Mouse (Mus musculus): ENCODE measurements around the gene Depdc1b. TPM values are rescaled to one million over a fixed set of nuclear protein-coding genes. Genes with fewer than 3 reads are reported as not detected.

Depdc1b gene
- total RNA-seq, 2 experiments from 2014 or later: 0.57 to 1.2 TPM

GRCm38 (mm10) chr13:108339907-108340596 lies 23.9 kb downstream of the Depdc1b start:
- DNase-seq (ENCODE audit: low spot score in 2 of 2): no peak
- intact Hi-C loops (cut with DNase I): no loop called here

GRCm38 (mm10) chr13:108341585-108341984 lies 25.5 kb downstream of the Depdc1b start:
- intact Hi-C loops (cut with DNase I): no loop called here
- no peak for DNase-seq (ENCODE audit: low spot score in 2 of 2)

- intact Hi-C loops (cut with DNase I): loop anchor here (2.0 kb wide), 1 partner anchor 867 kb away; no protein-coding TSS in a partner anchor
- no peak for DNase-seq (ENCODE audit: low spot score in 2 of 2)
Measured at GRCm38 (mm10) chr13:108345756-108346155, 29.6 kb downstream of the Depdc1b start.

GRCm38 (mm10) chr13:108347016-108347415 lies 30.9 kb downstream of the Depdc1b start:
- intact Hi-C loops (cut with DNase I): loop anchor here (2.0 kb wide), 1 partner anchor 866 kb away; no protein-coding TSS in a partner anchor
- peak; percentile 36 to 55 for DNase-seq (ENCODE audit: low spot score in 2 of 2)

DNA sequence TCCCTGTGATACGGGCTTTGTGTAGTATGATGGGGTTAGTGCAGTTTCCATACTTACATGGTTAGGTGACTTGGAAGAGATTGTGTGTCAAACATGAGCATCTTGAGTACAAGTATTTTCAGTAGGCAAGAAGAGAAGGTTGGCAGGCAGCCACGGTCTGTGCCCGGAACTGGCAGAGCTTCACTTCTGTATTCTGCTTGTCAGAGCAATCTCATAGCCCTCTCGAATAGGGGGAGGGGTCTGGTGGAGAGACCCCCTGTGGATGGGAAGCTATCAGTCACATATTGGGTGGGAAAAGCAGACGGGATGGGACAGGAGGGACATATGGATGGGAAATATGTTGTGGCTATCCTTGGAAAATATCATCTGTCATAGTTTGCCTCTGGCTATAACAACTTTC lies 33.5 kb downstream of the Depdc1b start:
- intact Hi-C loops (cut with DNase I): no loop called here
- peak; percentile 55 to 64 for DNase-seq (ENCODE audit: low spot score in 2 of 2)

- intact Hi-C loops (cut with DNase I): no loop called here
- DNase-seq (ENCODE audit: low spot score in 2 of 2): no peak
Measured at GRCm38 (mm10) chr13:108353781-108354180, 37.6 kb downstream of the Depdc1b start.

DNA sequence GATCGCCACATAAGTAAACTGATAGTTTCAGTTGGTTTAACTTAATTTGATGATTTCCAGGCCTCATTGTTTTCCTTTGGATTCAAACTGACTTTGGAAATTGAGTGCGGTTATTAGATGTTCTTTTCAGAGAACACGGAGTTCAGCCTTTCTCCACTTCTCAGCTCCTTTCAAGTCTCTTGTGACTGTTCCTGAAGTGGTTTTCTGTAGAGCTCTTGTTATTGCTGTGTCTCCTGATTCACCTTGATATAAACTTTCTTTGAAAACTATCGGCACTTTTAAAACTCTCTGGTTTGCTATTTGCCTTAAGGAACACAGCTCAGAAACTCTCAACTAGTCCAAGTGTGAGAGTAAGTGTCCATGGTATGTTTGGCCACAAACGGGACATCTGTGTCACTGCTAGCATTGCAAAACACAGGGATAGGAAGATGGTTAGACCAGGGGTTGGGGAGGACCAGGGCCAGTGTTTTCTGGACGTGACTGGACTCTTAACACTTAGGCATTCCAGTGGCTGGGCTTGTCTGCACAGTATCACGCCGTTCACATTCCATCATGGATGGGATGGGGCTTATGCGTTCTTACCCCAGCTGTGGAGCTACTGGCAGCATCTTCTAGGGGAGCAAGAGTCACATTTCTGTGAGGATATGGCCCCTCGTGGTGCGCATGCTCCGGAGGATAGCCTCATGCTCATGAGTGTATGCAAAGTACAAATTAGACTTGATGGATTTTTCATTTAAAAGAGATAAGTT lies 38.8 kb downstream of the Depdc1b start:
- intact Hi-C loops (cut with DNase I): no loop called here
- no peak for DNase-seq (ENCODE audit: low spot score in 2 of 2)

- DNase-seq (ENCODE audit: low spot score in 2 of 2): no peak
- intact Hi-C loops (cut with DNase I): no loop called here
Measured at GRCm38 (mm10) chr13:108357362-108357761, 41.2 kb downstream of the Depdc1b start.

GRCm38 (mm10) chr13:108358228-108358627 lies 42.1 kb downstream of the Depdc1b start:
- intact Hi-C loops (cut with DNase I): no loop called here
- DNase-seq (ENCODE audit: low spot score in 2 of 2): no peak

GRCm38 (mm10) chr13:108367496-108367895 lies 51.4 kb downstream of the Depdc1b start:
- DNase-seq (ENCODE audit: low spot score in 2 of 2): no peak
- intact Hi-C loops (cut with DNase I): no loop called here

GRCm38 (mm10) chr13:108370241-108370941 lies 54.3 kb downstream of the Depdc1b start:
- intact Hi-C loops (cut with DNase I): no loop called here
- DNase-seq (ENCODE audit: low spot score in 2 of 2): no peak

GRCm38 (mm10) chr13:108371352-108371921 lies 55.3 kb downstream of the Depdc1b start:
- no peak for DNase-seq (ENCODE audit: low spot score in 2 of 2)
- intact Hi-C loops (cut with DNase I): no loop called here

DNA sequence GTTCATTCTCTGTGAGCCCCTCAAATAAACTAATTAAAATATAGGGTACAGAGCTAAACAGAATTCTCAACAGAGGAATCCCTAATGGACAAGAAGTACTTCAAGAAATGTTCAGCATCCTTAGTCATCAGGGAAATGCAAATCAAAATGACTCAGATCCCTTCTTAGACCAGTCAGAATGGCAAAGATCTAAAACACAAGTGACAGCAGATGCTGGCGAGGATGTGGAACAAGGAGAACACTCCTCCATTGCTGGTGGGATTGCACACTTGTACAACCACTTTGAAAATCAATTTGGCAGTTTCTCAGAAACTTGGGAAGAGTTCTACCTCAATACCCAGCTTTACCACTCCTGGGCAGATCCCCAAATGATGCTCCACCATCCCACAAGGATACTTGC lies 57.1 kb downstream of the Depdc1b start:
- intact Hi-C loops (cut with DNase I): no loop called here
- DNase-seq (ENCODE audit: low spot score in 2 of 2): no peak

- intact Hi-C loops (cut with DNase I): no loop called here
Measured at GRCm38 (mm10) chr13:108376637-108377036, 60.5 kb downstream of the Depdc1b start.

DNA sequence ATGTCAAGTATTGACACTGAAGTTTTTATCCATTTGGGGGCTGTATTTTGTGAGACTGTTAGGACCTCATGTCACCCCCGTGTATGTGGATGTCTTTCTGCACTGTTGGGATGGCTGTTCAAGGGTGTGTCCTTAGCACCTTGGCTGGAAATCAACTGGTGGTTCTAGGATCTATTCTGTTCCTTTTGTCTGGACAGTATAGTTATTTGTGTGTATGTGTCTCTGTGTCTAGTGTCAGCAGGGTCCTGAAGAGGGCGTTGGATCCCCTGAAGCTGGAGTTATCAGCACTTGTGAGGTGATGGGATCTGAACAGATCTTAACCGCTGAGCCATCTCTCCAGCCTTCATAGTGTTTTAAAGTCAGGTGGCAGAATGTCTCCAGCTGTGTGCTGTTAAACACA lies 65.0 kb downstream of the Depdc1b start:
- intact Hi-C loops (cut with DNase I): loop anchor here (10.0 kb wide), 1 partner anchor 834 kb away; no protein-coding TSS in a partner anchor
- no peak for DNase-seq (ENCODE audit: low spot score in 2 of 2)

More at GRCm38 (mm10) chr13:108376637-108377036, 60.5 kb downstream of the Depdc1b start:
- DNase-seq (ENCODE audit: low spot score in 2 of 2): no peak

GRCm38 (mm10) chr13:108383051-108383450 lies 66.9 kb downstream of the Depdc1b start:
- no peak for DNase-seq (ENCODE audit: low spot score in 2 of 2)
- intact Hi-C loops (cut with DNase I): loop anchor here (10.0 kb wide), 1 partner anchor 832 kb away; no protein-coding TSS in a partner anchor

DNA sequence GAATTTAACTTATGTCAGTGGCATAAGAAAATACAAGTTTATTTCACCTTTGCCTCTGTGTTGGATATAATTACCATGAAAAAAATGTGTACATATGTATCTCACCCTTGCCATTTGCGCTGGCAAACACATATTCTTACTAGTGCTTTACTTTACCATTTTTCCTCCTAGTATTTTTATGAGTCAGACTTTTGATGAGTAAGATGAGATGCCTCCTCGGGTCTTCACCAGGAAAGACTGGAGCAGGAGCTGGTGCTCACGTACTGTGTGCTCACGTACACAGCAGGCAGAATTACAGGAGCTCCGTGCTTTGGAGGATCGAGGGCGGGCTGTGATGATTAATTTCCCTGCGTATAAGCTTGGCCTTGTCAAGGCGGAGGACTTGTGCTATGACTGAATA lies 69.9 kb downstream of the Depdc1b start:
- no peak for DNase-seq (ENCODE audit: low spot score in 2 of 2)
- intact Hi-C loops (cut with DNase I): loop anchor here (10.0 kb wide), 1 partner anchor 829 kb away; no protein-coding TSS in a partner anchor

- intact Hi-C loops (cut with DNase I): no loop called here
Measured at GRCm38 (mm10) chr13:108390565-108390964, 74.4 kb downstream of the Depdc1b start.

GRCm38 (mm10) chr13:108403197-108403596 lies 87.1 kb downstream of the Depdc1b start:
- intact Hi-C loops (cut with DNase I): no loop called here
- DNase-seq (ENCODE audit: low spot score in 2 of 2): no peak

More at GRCm38 (mm10) chr13:108390565-108390964, 74.4 kb downstream of the Depdc1b start:
- peak; percentile 17 to 35 for DNase-seq (ENCODE audit: low spot score in 2 of 2)

- DNase-seq (ENCODE audit: low spot score in 2 of 2): no peak
- intact Hi-C loops (cut with DNase I): no loop called here
Measured at GRCm38 (mm10) chr13:108404372-108404771, 88.2 kb downstream of the Depdc1b start.

Data from left cerebral cortex, postnatal 14 days (tissue).